Mouse (Mus musculus) liver, embryonic 15.5 days (tissue): ENCODE data around the gene Optc. TPM values are rescaled to one million over a fixed set of nuclear protein-coding genes. Genes with fewer than 3 reads are reported as not detected.

Experiments used
- ATAC-seq: fragments of 200-750 bp; cut with Nextera tagmentation; 2 replicates; pipeline ENCODE4 v1.8.0; 2017; ENCODE audit warnings: moderate number of reproducible peaks, mild to moderate bottlenecking, moderate library complexity; ENCODE audit not compliant: insufficient read depth
- H3K27ac ChIP-seq: fragments of 300-500 bp; sonication (generic); replicated peaks from 2 replicates; pipeline ENCODE4 v1.5.1; 2015; ENCODE audit warnings: mild to moderate bottlenecking, inconsistent platforms
- H3K27me3 ChIP-seq: fragments of 300-500 bp; sonication (generic); 2 replicates; pipeline ENCODE4 v1.6.1; 2015; ENCODE audit warnings: mild to moderate bottlenecking, inconsistent platforms
- H3K36me3 ChIP-seq: fragments of 300-500 bp; sonication (generic); replicated peaks from 2 replicates; pipeline ENCODE4 v1.6.1; 2015; ENCODE audit warnings: moderate library complexity, mild to moderate bottlenecking, inconsistent platforms
- H3K4me1 ChIP-seq: fragments of 300-500 bp; sonication (generic); replicated peaks from 2 replicates; pipeline ENCODE4 v1.6.1; 2015; ENCODE audit warnings: inconsistent platforms
- H3K4me2 ChIP-seq: fragments of 300-500 bp; sonication (generic); 2 replicates; pipeline ENCODE4 v1.6.1; 2015; ENCODE audit warnings: moderate library complexity, mild to moderate bottlenecking, inconsistent platforms
- H3K4me3 ChIP-seq: fragments of 300-500 bp; sonication (generic); replicated peaks from 2 replicates; pipeline ENCODE4 v1.5.1; 2015; ENCODE audit warnings: mild to moderate bottlenecking, inconsistent platforms
- H3K9ac ChIP-seq: fragments of 300-500 bp; sonication (generic); 2 replicates; pipeline ENCODE4 v1.6.1; 2015; ENCODE audit warnings: moderate library complexity, mild to moderate bottlenecking, inconsistent platforms
- H3K9me3 ChIP-seq: fragments of 300-500 bp; sonication (generic); replicated peaks from 2 replicates; pipeline ENCODE4 v1.6.1; 2016; ENCODE audit warnings: inconsistent platforms
- WGBS: fragments of 180-500 bp; shearing (Covaris S2); methylation state at CpG from one replicate; pipeline ENCODE4 v1.1.7; 2015; ENCODE audit warnings: mixed read lengths; ENCODE audit not compliant: insufficient replicate concordance; 5-methylcytosine and 5-hydroxymethylcytosine counted together
- polyA plus RNA-seq: library from polyadenylated mRNA; unstranded; fragments of >200 nt; fragmentation: Nextera tagmentation; extraction: Ambion mirVana; gene quantifications from 2 replicates; pipeline ENCODE4 v1.2.1, GENCODE M21; 2015

Gene Optc
- polyA plus RNA-seq, 1 experiment from 2014 or later, result 0.08 TPM

GRCm38 (mm10) chr1:133936169-133936568 is 28.4 kb upstream of the Optc start:
- no peak for ATAC-seq
- H3K4me1 ChIP-seq, result peaks cover 5% of the 10 kb centered on the region; the same call in 1 of the 2 replicates
- H3K9me3 ChIP-seq, result no peaks in the 10 kb centered on the region
- WGBS, result 93% methylated on average over 3 of the region's 3 CpGs
- no peaks in the 10 kb centered on the region for H3K36me3 ChIP-seq
- no peak overlapping the region for H3K4me2 ChIP-seq
- H3K4me3 ChIP-seq, result no peak overlapping the region
- no peaks in the 10 kb centered on the region for H3K27me3 ChIP-seq
- H3K9ac ChIP-seq, result no peak overlapping the region
- H3K27ac ChIP-seq, result no peak overlapping the region

GRCm38 (mm10) chr1:133934354-133934963 is 26.7 kb upstream of the Optc start:
- Histone ChIP-seq H3K27ac (no peak overlapping the region), H3K4me3 (no peak overlapping the region), H3K27me3 (no peaks in the 10 kb centered on the region), H3K9ac (no peak overlapping the region), H3K4me2 (no peak overlapping the region), H3K4me1 (peaks cover 5% of the 10 kb centered on the region; the same call in 1 of the 2 replicates), H3K9me3 (no peaks in the 10 kb centered on the region), H3K36me3 (no peaks in the 10 kb centered on the region)
- WGBS, result 79% methylated on average over 10 of the region's 10 CpGs
- ATAC-seq, result peak; percentile 25; the same call in 1 of the 2 replicates

GRCm38 (mm10) chr1:133933301-133934195 is 25.7 kb upstream of the Optc start:
- peaks cover 5% of the 10 kb centered on the region; the same call in 1 of the 2 replicates for H3K4me1 ChIP-seq
- H3K9ac ChIP-seq, result no peak overlapping the region
- no peak overlapping the region for H3K27ac ChIP-seq
- peak; percentile 45; the same call in 1 of the 2 replicates for ATAC-seq
- H3K4me2 ChIP-seq, result no peak overlapping the region
- H3K9me3 ChIP-seq, result no peaks in the 10 kb centered on the region
- no peaks in the 10 kb centered on the region for H3K36me3 ChIP-seq
- WGBS, result 54% methylated on average over 14 of the region's 14 CpGs
- H3K27me3 ChIP-seq, result no peaks in the 10 kb centered on the region
- no peak overlapping the region for H3K4me3 ChIP-seq

DNA sequence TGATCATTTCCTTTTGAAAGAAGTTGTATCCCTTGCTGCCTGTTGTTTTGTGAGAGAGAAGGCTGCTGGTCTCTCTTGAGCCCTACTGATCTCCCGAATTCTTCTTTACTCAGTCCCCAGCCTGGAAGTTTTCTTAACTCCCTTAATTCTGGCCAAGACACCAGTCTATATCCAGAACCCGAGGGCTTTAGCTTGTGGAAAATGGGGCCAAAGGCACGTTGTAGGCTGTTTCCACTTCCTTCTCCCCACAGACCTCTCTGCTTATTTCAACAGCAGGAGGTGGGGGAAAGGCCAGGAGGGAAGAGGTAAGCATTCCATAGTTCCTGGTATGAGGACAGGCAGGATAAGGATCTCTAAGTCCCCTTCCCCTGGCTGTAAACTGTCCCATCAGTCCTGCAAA is 22.2 kb upstream of the Optc start:
- ATAC-seq, result no peak
- peaks cover 5% of the 10 kb centered on the region; the same call in 1 of the 2 replicates for H3K4me1 ChIP-seq
- H3K4me3 ChIP-seq, result no peak overlapping the region
- no peaks in the 10 kb centered on the region for H3K27me3 ChIP-seq
- no peaks in the 10 kb centered on the region for H3K9me3 ChIP-seq
- no peak overlapping the region for H3K9ac ChIP-seq
- no peak overlapping the region for H3K27ac ChIP-seq
- WGBS, result 32% methylated on average over 3 of the region's 3 CpGs
- no peak overlapping the region for H3K4me2 ChIP-seq
- no peaks in the 10 kb centered on the region for H3K36me3 ChIP-seq

DNA sequence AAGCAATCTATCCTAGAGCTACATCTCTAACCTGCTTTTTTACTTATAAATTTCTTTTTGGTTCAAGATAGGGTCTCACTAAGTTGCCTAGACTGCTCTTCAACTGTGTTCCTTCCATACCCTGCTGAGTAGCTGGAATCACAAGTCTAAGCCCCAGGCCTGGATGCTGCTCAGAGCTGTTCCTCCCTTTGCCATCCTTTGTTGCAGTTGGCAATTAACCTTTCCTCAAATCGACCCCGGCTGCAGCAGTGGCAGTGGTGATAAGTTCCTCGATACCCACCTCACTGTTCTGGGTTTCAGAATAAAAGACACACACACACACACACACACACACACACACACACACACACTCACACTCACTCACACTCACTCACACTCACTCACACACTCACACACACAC is 17.4 kb upstream of the Optc start:
- no peaks in the 10 kb centered on the region; the same call in 1 of the 2 replicates for H3K4me1 ChIP-seq
- H3K9me3 ChIP-seq, result no peaks in the 10 kb centered on the region
- H3K4me2 ChIP-seq, result no peak overlapping the region
- H3K4me3 ChIP-seq, result no peak overlapping the region
- 85% methylated on average over 3 of the region's 3 CpGs for WGBS
- no peak overlapping the region for H3K9ac ChIP-seq
- no peak overlapping the region for H3K27ac ChIP-seq
- H3K27me3 ChIP-seq, result no peaks in the 10 kb centered on the region
- ATAC-seq, result no peak
- H3K36me3 ChIP-seq, result no peaks in the 10 kb centered on the region

GRCm38 (mm10) chr1:133924141-133924875 is 16.5 kb upstream of the Optc start:
- Histone ChIP-seq H3K4me3 (no peak overlapping the region), H3K9ac (no peak overlapping the region), H3K4me1 (no peaks in the 10 kb centered on the region; the same call in 1 of the 2 replicates), H3K27ac (no peak overlapping the region), H3K36me3 (no peaks in the 10 kb centered on the region), H3K4me2 (no peak overlapping the region), H3K9me3 (no peaks in the 10 kb centered on the region), H3K27me3 (no peaks in the 10 kb centered on the region; the same call in 1 of the 2 replicates)
- 47% methylated on average over 7 of the region's 7 CpGs for WGBS
- ATAC-seq, result no peak

DNA sequence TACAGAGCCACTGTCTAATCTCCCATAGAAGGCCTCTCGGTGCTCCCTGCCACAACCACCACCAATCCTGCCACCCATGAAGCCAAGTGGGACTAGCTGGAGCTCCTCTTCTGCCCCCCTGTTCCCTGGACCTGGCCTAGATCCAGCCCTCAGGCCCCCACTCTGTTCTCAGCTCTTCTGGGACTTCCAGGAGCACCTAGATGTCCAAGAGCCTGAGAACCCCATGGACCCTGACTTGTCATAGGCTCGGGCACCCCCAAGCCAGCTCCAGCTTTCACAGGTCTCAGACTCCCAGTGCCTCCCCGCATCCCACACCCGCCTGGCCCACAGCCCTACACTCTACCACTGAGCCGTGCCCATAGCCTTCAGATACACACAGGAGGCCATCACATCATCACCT is 15.3 kb upstream of the Optc start:
- H3K27me3 ChIP-seq, result peaks cover 10% of the 10 kb centered on the region
- no peak for ATAC-seq
- H3K4me2 ChIP-seq, result no peak overlapping the region
- H3K36me3 ChIP-seq, result no peaks in the 10 kb centered on the region
- H3K9ac ChIP-seq, result no peak overlapping the region
- no peak overlapping the region for H3K4me3 ChIP-seq
- H3K9me3 ChIP-seq, result no peaks in the 10 kb centered on the region
- H3K27ac ChIP-seq, result no peak overlapping the region
- H3K4me1 ChIP-seq, result no peaks in the 10 kb centered on the region; the same call in 1 of the 2 replicates
- 69% methylated on average over 5 of the region's 5 CpGs for WGBS

DNA sequence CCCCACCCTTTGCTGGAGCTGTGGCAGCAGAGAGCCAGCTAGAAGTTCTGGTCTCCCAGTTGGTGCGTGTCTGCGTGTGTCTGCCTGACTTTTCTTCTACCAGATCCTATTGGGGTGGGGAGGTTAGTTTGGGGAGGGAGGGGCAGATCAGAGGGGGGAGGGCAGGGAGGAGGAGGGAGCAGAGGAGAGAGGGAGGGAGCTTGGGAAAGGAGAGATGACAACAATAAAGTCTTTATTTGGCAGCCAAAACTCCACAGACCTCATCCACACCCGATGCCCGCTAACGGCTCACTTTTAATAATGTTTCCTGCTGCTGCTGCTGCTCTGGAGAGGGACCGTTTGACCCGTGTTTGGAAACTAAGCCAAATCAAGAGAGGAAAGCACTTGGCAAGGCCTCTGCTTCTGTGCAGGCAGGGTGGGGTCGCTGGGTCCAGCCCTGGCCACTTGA is 13.5 kb upstream of the Optc start, which contains the start of gene Prelp:
Gene Prelp (minus strand): TSS at position 111 of the 448 bp plus-strand sequence.
- WGBS, result 43% methylated on average over 8 of the region's 8 CpGs
- no peak for ATAC-seq
- Histone ChIP-seq H3K27ac (0 out of 2 replicates have a peak within 1 kb of the TSS, but pooled peaks have one; percentile 1), H3K4me1 (no peaks in the 10 kb centered on the region; the same call in 1 of the 2 replicates), H3K4me3 (no peak within 1 kb of the TSS), H3K9me3 (no peaks in the 10 kb centered on the region), H3K4me2 (no peak within 1 kb of the TSS), H3K27me3 (peaks cover 17% of the 10 kb centered on the region), H3K9ac (no peak within 1 kb of the TSS), H3K36me3 (no peaks in the 10 kb centered on the region)

- H3K27me3 ChIP-seq, result peaks cover 17% of the 10 kb centered on the region
- H3K9me3 ChIP-seq, result no peaks in the 10 kb centered on the region
- no peak overlapping the region for H3K4me2 ChIP-seq
- no peak for ATAC-seq
- no peak overlapping the region for H3K9ac ChIP-seq
- H3K36me3 ChIP-seq, result no peaks in the 10 kb centered on the region
- H3K4me1 ChIP-seq, result no peaks in the 10 kb centered on the region; the same call in 1 of the 2 replicates
- WGBS, result 43% methylated on average over 3 of the region's 3 CpGs
- H3K4me3 ChIP-seq, result no peak overlapping the region
- 0 out of 2 replicates have a peak overlapping the region, but pooled peaks have one; percentile 1 for H3K27ac ChIP-seq
These were observed 13.1 kb upstream of the Optc start for GRCm38 (mm10) chr1:133920876-133921275.

GRCm38 (mm10) chr1:133920401-133920800 is 12.6 kb upstream of the Optc start:
- ATAC-seq, result no peak
- peaks cover 17% of the 10 kb centered on the region for H3K27me3 ChIP-seq
- H3K27ac ChIP-seq, result 0 out of 2 replicates have a peak overlapping the region, but pooled peaks have one; percentile 1
- H3K4me2 ChIP-seq, result no peak overlapping the region
- H3K36me3 ChIP-seq, result no peaks in the 10 kb centered on the region
- H3K9ac ChIP-seq, result no peak overlapping the region
- H3K4me1 ChIP-seq, result no peaks in the 10 kb centered on the region; the same call in 1 of the 2 replicates
- H3K9me3 ChIP-seq, result no peaks in the 10 kb centered on the region
- WGBS, result 56% methylated on average over 3 of the region's 3 CpGs
- no peak overlapping the region for H3K4me3 ChIP-seq
